35 mouse cellular contexts compared by ENCODE assay signal in genomic region chr2:68892476-68892875, GRCm38 (mm10).
"Had no signal": no experiment of that assay in that cellular context is flagged by ENCODE, and none has a peak within 500 bp of the region (broad histone marks: within the 10 kb centered on the region; RNA-seq: fewer than 3 reads in every experiment).

No protein-coding gene starts in this region.

- H3K9me3 ChIP-seq: heart, embryonic 10.5 days; heart, embryonic 12.5 days; heart, embryonic 13.5 days; heart, embryonic 15.5 days; hindbrain, embryonic 10.5 days; hindbrain, embryonic 12.5 days; hindbrain, embryonic 13.5 days; hindbrain, embryonic 15.5 days; intestine, embryonic 15.5 days; kidney, embryonic 15.5 days had no signal

- DNase-seq: heart, postnatal 10 days; heart, postnatal 14 days; heart, postnatal 36 days; heart, postnatal 4 days; kidney, adult 11 months; kidney, adult 18-20 months; kidney, adult 2 months; kidney, adult 8-10 months; kidney, adult 9 months; kidney, postnatal 10 days; kidney, postnatal 14 days; kidney, postnatal 25 days; kidney, postnatal 36 days; kidney, postnatal 4 days; layer of hippocampus, adult 9-11 months; layer of hippocampus, postnatal 36 days had no signal

- H3K4me3 ChIP-seq: heart, embryonic 10.5 days; heart, embryonic 12.5 days; heart, embryonic 13.5 days; heart, embryonic 15.5 days; hindbrain, embryonic 10.5 days; hindbrain, embryonic 12.5 days; hindbrain, embryonic 13.5 days; hindbrain, embryonic 15.5 days; intestine, embryonic 15.5 days; kidney, embryonic 15.5 days; layer of hippocampus, adult 2 months had no signal

- H3K27ac ChIP-seq: heart, embryonic 10.5 days; heart, embryonic 13.5 days; heart, embryonic 15.5 days; hindbrain, embryonic 10.5 days; hindbrain, embryonic 12.5 days; hindbrain, embryonic 13.5 days; hindbrain, embryonic 14.5 days; hindbrain, embryonic 15.5 days; hindbrain, postnatal 0 days; intestine, embryonic 15.5 days; kidney, embryonic 15.5 days; kidney, postnatal 0 days; layer of hippocampus, adult 2 months had no signal

- H3K27me3 ChIP-seq: heart, embryonic 12.5 days; heart, embryonic 13.5 days; heart, embryonic 15.5 days; hindbrain, embryonic 12.5 days; hindbrain, embryonic 13.5 days; hindbrain, embryonic 15.5 days; intestine, embryonic 15.5 days; kidney, embryonic 15.5 days had no signal

- ATAC-seq: hindbrain, embryonic 16.5 days; hindbrain, postnatal 0 days; inflammation-experienced regulatory T-cells, adult 6 months; intestine, embryonic 15.5 days; intestine, embryonic 16.5 days; intestine, postnatal 0 days had no signal

- H3K4me2 ChIP-seq: heart, embryonic 11.5 days; heart, embryonic 12.5 days; heart, embryonic 13.5 days; heart, embryonic 15.5 days; hindbrain, embryonic 12.5 days; hindbrain, embryonic 13.5 days; hindbrain, embryonic 14.5 days; hindbrain, embryonic 15.5 days; intestine, embryonic 15.5 days; kidney, embryonic 15.5 days had no signal

- H3K36me3 ChIP-seq: heart, embryonic 10.5 days; heart, embryonic 12.5 days; heart, embryonic 13.5 days; heart, embryonic 15.5 days; hindbrain, embryonic 10.5 days; hindbrain, embryonic 12.5 days; hindbrain, embryonic 13.5 days; hindbrain, embryonic 15.5 days; intestine, embryonic 15.5 days; kidney, embryonic 15.5 days had no signal

- H3K9ac ChIP-seq: heart, embryonic 12.5 days; heart, embryonic 13.5 days; heart, embryonic 15.5 days; hindbrain, embryonic 12.5 days; hindbrain, embryonic 13.5 days; hindbrain, embryonic 14.5 days; hindbrain, embryonic 15.5 days; intestine, embryonic 15.5 days; kidney, embryonic 15.5 days had no signal
